Mouse (Mus musculus) macrophage (primary cell): ENCODE data around the gene Pou6f1. TPM values are rescaled to one million over a fixed set of nuclear protein-coding genes. Genes with fewer than 3 reads are reported as not detected.
"Not testable (repeated sequence)": the region's sequence is repeated elsewhere in the genome, so short reads cannot be mapped to it uniquely, and the experiment has no call there.

ENCODE experiments used
- H3K27ac ChIP-seq: fragments of 350-480 bp; formaldehyde crosslinking; 2 replicates; pipeline ENCODE4 v1.9.0; 2021
- H3K36me3 ChIP-seq: fragments of 350-480 bp; formaldehyde crosslinking; 2 replicates; pipeline ENCODE4 v1.9.0; 2021; ENCODE audit errors: inconsistent target
- H3K4me3 ChIP-seq: fragments of 350-480 bp; formaldehyde crosslinking; 2 replicates; pipeline ENCODE4 v1.9.0; 2021; ENCODE audit errors: inconsistent target
- H3K79me2 ChIP-seq: fragments of 350-480 bp; formaldehyde crosslinking; 2 replicates; pipeline ENCODE4 v1.9.0; 2021; ENCODE audit errors: inconsistent target
- WGBS: methylation state at CpG from one replicate; pipeline ENCODE4 v1.1.7; 2026; ENCODE audit warnings: inconsistent platforms; ENCODE audit not compliant: missing documents; 5-methylcytosine and 5-hydroxymethylcytosine counted together
- polyA plus RNA-seq: library from polyadenylated mRNA; stranded (reverse); fragments of 250-400 nt; gene quantifications from 3 replicates; pipeline ENCODE4 v1.2.4, GENCODE M21; 2018; ENCODE audit warnings: inconsistent platforms

Pou6f1 gene
- polyA plus RNA-seq, 1 experiment from 2014 or later, result 11.4 TPM

- Histone ChIP-seq H3K27ac (no peak overlapping the region), H3K79me2 (peaks cover 15% of the 10 kb centered on the region)
- WGBS, result 89% methylated on average over 2 of the region's 2 CpGs
Measured at GRCm38 (mm10) chr15:100612432-100612831, 12.6 kb upstream of the Pou6f1 start.

DNA sequence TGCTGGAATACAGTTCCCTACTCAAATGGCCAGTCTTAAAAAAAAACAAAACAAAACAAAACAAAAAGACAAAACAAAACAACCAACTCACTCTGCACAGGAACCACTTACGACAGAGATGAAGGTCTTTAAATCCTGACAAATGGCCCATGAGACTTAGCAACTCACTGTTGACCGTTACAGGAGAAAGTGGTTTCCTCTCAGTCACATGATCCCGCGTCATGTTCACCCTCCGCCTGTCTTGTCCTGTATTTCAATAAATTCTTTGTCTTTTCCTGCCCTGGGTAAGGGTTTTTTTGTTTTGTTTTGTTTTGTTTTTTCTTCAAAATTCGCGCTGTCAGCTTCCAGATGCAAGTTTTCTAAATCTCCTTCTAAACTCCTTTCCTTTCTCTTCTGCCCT is 12.2 kb upstream of the Pou6f1 start:
- no peaks in the 10 kb centered on the region for H3K36me3 ChIP-seq
- no peak overlapping the region for H3K4me3 ChIP-seq
- H3K27ac ChIP-seq, result no peak overlapping the region
- peaks cover 10% of the 10 kb centered on the region for H3K79me2 ChIP-seq
- WGBS, result 35% methylated on average over 7 of the region's 7 CpGs

More at GRCm38 (mm10) chr15:100612432-100612831, 12.6 kb upstream of the Pou6f1 start:
- Histone ChIP-seq H3K36me3 (no peaks in the 10 kb centered on the region), H3K4me3 (no peak overlapping the region)

- not testable (repeated sequence) for H3K79me2 ChIP-seq, H3K4me3 ChIP-seq, H3K27ac ChIP-seq, H3K36me3 ChIP-seq
- WGBS, result 94% methylated on average over 8 of the region's 8 CpGs
Measured at GRCm38 (mm10) chr15:100606677-100607076, 6.9 kb upstream of the Pou6f1 start.

- H3K79me2 ChIP-seq, result no peaks in the 10 kb centered on the region
- H3K4me3 ChIP-seq, result no peak overlapping the region
- WGBS, result 92% methylated on average over 3 of the region's 3 CpGs
- H3K27ac ChIP-seq, result no peak overlapping the region
- no peaks in the 10 kb centered on the region for H3K36me3 ChIP-seq
Measured at GRCm38 (mm10) chr15:100601669-100602068, 1.9 kb upstream of the Pou6f1 start.

DNA sequence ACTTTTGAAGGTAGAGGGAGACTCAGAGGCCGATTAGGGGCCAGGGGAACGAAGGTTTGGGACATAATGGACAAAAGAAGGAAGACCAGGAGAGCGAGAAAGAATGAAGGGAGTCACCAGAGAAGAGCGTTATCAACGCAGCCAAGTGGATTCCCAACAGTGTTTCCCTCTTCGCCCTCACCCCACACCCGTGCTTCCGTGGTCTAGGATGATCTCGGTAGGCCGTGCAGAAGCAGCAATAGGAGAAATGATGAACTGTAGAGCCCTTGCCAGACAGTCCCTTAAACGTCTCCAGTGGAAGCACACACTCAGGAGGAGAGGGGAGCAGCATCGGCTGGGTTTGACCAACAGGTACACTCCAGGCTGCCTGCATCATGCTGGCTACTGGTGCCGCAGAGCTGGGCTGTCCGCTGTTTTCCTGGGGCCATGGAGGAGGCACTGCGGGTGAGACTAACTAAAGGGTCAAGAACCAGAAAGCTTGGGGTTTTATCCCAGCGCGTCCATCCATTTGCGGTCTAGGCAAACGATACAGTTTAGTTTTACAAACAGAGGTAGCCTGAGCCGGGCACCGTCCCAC is 1.0 kb upstream of the Pou6f1 start:
- Histone ChIP-seq H3K36me3 (no peaks in the 10 kb centered on the region), H3K4me3 (no peak overlapping the region), H3K79me2 (no peaks in the 10 kb centered on the region), H3K27ac (no peak overlapping the region)
- WGBS, result 65% methylated on average over 21 of the region's 21 CpGs

DNA sequence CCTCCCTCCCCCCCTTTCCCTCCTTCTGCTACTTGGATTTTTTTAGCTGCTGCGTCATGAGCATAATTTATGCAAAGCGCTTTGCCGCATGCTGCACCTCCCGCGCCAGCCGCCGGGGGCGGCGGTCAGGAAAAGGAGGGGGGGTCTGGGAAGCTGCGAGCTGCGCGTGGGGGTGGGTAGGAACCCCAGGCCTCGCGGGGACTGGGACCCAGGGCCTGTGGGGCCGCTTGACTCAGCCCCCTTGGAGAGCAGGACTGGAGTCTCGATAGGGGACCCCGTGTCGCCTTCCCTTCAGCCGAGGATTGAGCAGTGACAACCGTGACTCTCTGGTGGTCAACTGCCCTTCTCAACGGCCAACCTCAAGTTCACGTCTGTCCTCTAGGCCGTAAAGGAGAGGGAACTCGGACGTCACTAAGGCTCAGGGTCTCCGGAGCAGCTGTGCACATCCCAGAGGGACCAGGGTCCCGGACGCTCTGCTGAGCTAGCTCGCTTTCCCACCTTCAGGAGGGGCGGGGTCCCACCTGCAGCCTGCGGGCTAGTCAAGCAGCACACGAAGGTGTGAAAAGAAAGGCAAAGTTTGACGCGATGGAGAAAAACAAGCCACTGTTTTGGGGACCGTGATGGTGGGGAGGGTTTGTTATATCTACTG is 387 bp upstream of the Pou6f1 start:
- H3K36me3 ChIP-seq, result no peaks in the 10 kb centered on the region
- peak overlapping the region; percentile 11; the same call in 1 of the 2 replicates for H3K4me3 ChIP-seq
- no peaks in the 10 kb centered on the region for H3K79me2 ChIP-seq
- H3K27ac ChIP-seq, result no peak overlapping the region
- WGBS, result 7% methylated on average over 35 of the region's 35 CpGs

DNA sequence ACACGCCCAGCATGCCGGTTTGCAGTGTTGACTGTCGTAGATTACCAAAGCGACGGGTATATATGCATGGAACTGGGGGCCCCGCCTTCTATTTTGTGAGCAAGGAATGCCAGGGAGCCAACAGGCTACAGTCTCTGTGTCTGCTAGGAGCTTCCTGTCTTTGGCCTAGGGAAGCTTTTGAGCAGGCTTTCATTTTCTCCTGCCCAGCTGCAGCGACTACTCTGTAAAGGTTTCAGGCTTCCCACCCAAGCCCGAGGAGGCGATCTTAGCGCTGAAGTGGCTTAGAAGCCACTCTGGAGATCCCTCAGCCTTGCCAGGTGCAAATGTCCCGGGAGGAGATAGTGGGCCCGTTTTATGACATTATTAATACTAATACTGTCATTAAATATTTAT is 905 bp downstream of the Pou6f1 start:
- no peaks in the 10 kb centered on the region for H3K36me3 ChIP-seq
- peak overlapping the region; percentile 55 for H3K4me3 ChIP-seq
- no peaks in the 10 kb centered on the region for H3K79me2 ChIP-seq
- 4% methylated on average over 11 of the region's 12 CpGs for WGBS
- peak overlapping the region; percentile 45 for H3K27ac ChIP-seq

GRCm38 (mm10) chr15:100598287-100598882 is 1.4 kb downstream of the Pou6f1 start:
- H3K79me2 ChIP-seq, result no peaks in the 10 kb centered on the region
- 32% methylated on average over 9 of the region's 9 CpGs for WGBS
- H3K36me3 ChIP-seq, result no peaks in the 10 kb centered on the region
- H3K27ac ChIP-seq, result no peak overlapping the region
- H3K4me3 ChIP-seq, result peak overlapping the region; percentile 55

- H3K4me3 ChIP-seq, result no peak overlapping the region
Measured at GRCm38 (mm10) chr15:100592817-100593216, 7.0 kb downstream of the Pou6f1 start.

DNA sequence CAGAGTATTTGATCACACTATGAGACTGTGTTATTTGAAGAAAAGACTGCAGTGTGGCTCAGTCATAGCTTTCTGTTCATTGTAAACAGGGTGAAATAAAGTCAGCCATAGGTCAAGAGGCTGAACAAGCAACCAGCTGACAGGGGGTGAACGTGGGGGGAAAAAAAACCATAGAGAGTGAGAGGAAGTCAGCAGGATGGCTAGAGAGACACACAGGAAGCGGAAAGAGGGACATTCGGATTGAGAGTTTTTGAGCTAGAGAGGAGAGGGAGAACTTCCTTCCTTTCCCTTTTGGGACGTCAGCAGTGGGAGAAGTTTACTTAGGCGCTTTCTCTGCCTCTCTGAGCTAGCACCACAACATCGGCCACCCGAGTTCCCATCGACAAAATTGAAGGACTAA is 9.3 kb downstream of the Pou6f1 start:
- WGBS, result 57% methylated on average over 8 of the region's 8 CpGs
- H3K27ac ChIP-seq, result no peak overlapping the region
- H3K4me3 ChIP-seq, result no peak overlapping the region
- H3K79me2 ChIP-seq, result no peaks in the 10 kb centered on the region
- peaks cover 7% of the 10 kb centered on the region; the same call in 1 of the 2 replicates for H3K36me3 ChIP-seq

More at GRCm38 (mm10) chr15:100592817-100593216, 7.0 kb downstream of the Pou6f1 start:
- Histone ChIP-seq H3K27ac (no peak overlapping the region), H3K36me3 (no peaks in the 10 kb centered on the region), H3K79me2 (no peaks in the 10 kb centered on the region)
- WGBS, result 94% methylated on average over 4 of the region's 6 CpGs

DNA sequence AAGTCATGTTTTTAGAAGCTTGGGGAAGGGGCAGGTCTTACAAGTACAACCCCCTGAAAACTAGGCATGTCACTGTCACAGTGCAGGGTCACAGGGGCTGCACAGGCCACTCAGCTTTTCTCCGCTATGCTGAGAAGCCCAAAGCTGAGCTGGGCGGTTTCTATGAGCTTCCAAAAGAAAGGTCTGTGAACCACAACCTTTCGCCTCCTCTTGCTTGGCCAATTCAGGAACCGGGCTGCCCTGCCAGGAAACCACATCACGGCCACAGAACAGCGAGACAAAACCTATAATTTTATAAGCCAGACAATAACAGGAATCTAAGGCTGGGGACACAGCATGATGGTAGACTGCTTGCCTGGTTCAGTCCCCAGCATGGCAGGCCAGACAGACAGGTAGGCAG is 11.5 kb downstream of the Pou6f1 start:
- Histone ChIP-seq H3K79me2 (no peaks in the 10 kb centered on the region), H3K36me3 (peaks cover 7% of the 10 kb centered on the region; the same call in 1 of the 2 replicates), H3K4me3 (no peak overlapping the region), H3K27ac (no peak overlapping the region)
- WGBS, result 16% methylated on average over 6 of the region's 6 CpGs

GRCm38 (mm10) chr15:100587166-100587565 is 12.6 kb downstream of the Pou6f1 start:
- Histone ChIP-seq H3K27ac (no peak overlapping the region), H3K4me3 (no peak overlapping the region), H3K36me3 (peaks cover 7% of the 10 kb centered on the region; the same call in 1 of the 2 replicates), H3K79me2 (no peaks in the 10 kb centered on the region)
- 93% methylated on average over 4 of the region's 4 CpGs for WGBS

DNA sequence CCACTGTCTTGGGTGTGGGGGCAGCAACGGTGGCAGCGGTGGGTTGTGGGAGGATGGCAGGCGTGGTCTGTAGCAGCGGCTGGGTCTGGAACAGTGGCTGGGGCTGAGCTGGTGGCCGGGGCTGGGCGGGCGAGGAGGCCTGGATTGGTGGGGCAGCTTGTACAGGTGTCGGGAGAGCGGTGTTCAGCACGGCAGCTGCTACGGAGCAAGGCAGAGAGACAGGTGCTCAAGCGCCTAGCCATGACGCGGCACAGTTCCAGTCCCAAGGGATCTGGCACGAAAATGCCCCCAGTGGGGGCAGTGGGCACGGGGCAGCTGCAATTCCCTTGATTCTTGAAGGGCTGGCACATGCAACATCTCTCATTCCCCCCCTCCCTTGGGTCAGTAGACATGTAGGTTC is 13.9 kb downstream of the Pou6f1 start:
- no peak overlapping the region for H3K4me3 ChIP-seq
- WGBS, result 92% methylated on average over 15 of the region's 16 CpGs
- H3K36me3 ChIP-seq, result peaks cover 7% of the 10 kb centered on the region; the same call in 1 of the 2 replicates
- H3K79me2 ChIP-seq, result no peaks in the 10 kb centered on the region
- no peak overlapping the region for H3K27ac ChIP-seq

DNA sequence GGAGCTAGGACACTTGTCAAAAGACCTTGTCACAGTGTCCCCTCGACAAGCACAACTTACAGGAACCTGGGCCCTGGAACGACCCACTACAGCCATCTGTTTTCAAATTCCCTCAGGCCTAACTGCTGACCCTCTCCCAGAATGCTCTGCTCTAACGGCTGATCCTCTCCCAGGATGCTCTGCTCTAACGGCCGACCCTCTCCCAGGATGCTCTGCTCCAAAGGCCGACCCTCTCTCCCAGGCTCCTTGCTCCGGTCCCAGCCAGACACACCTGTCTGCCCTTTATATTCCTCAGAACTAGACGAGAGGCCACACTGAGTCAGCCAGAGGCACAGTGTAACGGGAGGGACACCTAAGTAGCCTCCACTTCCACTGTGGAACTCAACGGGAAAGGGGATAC is 19.7 kb downstream of the Pou6f1 start:
- H3K27ac ChIP-seq, result no peak overlapping the region
- 95% methylated on average over 9 of the region's 10 CpGs for WGBS
- H3K36me3 ChIP-seq, result no peaks in the 10 kb centered on the region
- H3K79me2 ChIP-seq, result no peaks in the 10 kb centered on the region
- no peak overlapping the region for H3K4me3 ChIP-seq

- H3K4me3 ChIP-seq, result no peak overlapping the region
- no peak overlapping the region for H3K27ac ChIP-seq
- no peaks in the 10 kb centered on the region for H3K79me2 ChIP-seq
- WGBS, result 95% methylated on average over 16 of the region's 16 CpGs
- no peaks in the 10 kb centered on the region for H3K36me3 ChIP-seq
Measured at GRCm38 (mm10) chr15:100577972-100578371, 21.8 kb downstream of the Pou6f1 start.
